Mouse (Mus musculus) MEL (cell line): ENCODE results near the gene Erg.

Experiments
- CTCF ChIP-seq, 3 experiments: IDR thresholded peaks in 2 of 3; conservative IDR thresholded peaks in 1 of 3; 2 replicates each; pipeline ENCODE4 v1.5.1; 2011 to 2012; ENCODE audit warnings: low read length in 3 of 3, low read depth in 2 of 3, mild to moderate bottlenecking in 2 of 3, improper control_type of control experiment in 1 of 3, inconsistent platforms in 1 of 3, mixed read lengths in 1 of 3, moderate library complexity in 1 of 3; ENCODE audit not compliant: control insufficient read depth in 1 of 3, insufficient read depth in 1 of 3, poor library complexity in 1 of 3, severe bottlenecking in 1 of 3
- ELF1 ChIP-seq: IDR thresholded peaks from 2 replicates; pipeline ENCODE4 v1.6.1; 2014; ENCODE audit warnings: low read depth, mild to moderate bottlenecking, inconsistent platforms, low read length, improper control_type of control experiment, moderate library complexity
- GATA1 ChIP-seq: IDR thresholded peaks from 2 replicates; pipeline ENCODE4 v1.6.1; 2011; ENCODE audit warnings: low read depth, low read length, improper control_type of control experiment
- JUND ChIP-seq: IDR thresholded peaks from 2 replicates; pipeline ENCODE4 v1.6.1; 2011; ENCODE audit warnings: low read depth, mild to moderate bottlenecking, improper control_type of control experiment, low read length
- MXI1 ChIP-seq: IDR thresholded peaks from 2 replicates; pipeline ENCODE4 v1.6.1; 2011; ENCODE audit warnings: mild to moderate bottlenecking, low read depth, low read length, improper control_type of control experiment
- NELFE ChIP-seq: IDR thresholded peaks from 2 replicates; pipeline ENCODE4 v1.6.1; 2011; ENCODE audit warnings: low read depth, low read length, improper control_type of control experiment
- POLR2A ChIP-seq, 2 experiments: IDR thresholded peaks; 2 replicates each; pipeline ENCODE4 v1.6.1; 2011 to 2012; ENCODE audit warnings: low read length in 2 of 2, mild to moderate bottlenecking in 2 of 2, control low read depth in 1 of 2, improper control_type of control experiment in 1 of 2, low read depth in 1 of 2, moderate library complexity in 1 of 2; ENCODE audit not compliant: control insufficient read depth in 1 of 2, insufficient read depth in 1 of 2, poor library complexity in 1 of 2
- POLR2AphosphoS5 ChIP-seq: IDR thresholded peaks from 2 replicates; pipeline ENCODE4 v1.6.1; 2012; ENCODE audit warnings: low read depth, borderline replicate concordance, mild to moderate bottlenecking, inconsistent platforms, low read length, moderate library complexity, mixed read lengths
- SIN3A ChIP-seq: IDR thresholded peaks from 2 replicates; pipeline ENCODE4 v1.6.1; 2012; ENCODE audit warnings: low read length, improper control_type of control experiment, inconsistent platforms
- TBP ChIP-seq: IDR thresholded peaks from 2 replicates; pipeline ENCODE4 v1.8.0; 2011; ENCODE audit warnings: low read depth, low read length, improper control_type of control experiment
- ZC3H11A ChIP-seq: IDR thresholded peaks from 2 replicates; pipeline ENCODE4 v1.6.1; 2012; ENCODE audit warnings: low read depth, mild to moderate bottlenecking, inconsistent platforms, low read length, improper control_type of control experiment
- ZNF384 ChIP-seq: IDR thresholded peaks from 2 replicates; pipeline ENCODE4 v1.6.1; 2012; ENCODE audit warnings: low read depth, mild to moderate bottlenecking, inconsistent platforms, low read length, improper control_type of control experiment

GRCm38 (mm10) chr16:95614482-95614881 is 28.1 kb upstream of the Erg start:
- TF ChIP-seq MXI1: no peak
- TF ChIP-seq CTCF (IDR thresholded peaks at IDR 0.05 in 2 of 3, conservative IDR thresholded peaks at IDR 0.05 in 1 of 3; ENCODE audit: control insufficient read depth in 1 of 3, insufficient read depth in 1 of 3, low read depth in 2 of 3, low read length in 3 of 3, poor library complexity in 1 of 3, severe bottlenecking in 1 of 3): no peak
- TF ChIP-seq JUND: no peak
- TF ChIP-seq POLR2A (IDR thresholded peaks at IDR 0.05; ENCODE audit: control insufficient read depth in 1 of 2, insufficient read depth in 1 of 2, low read depth in 1 of 2, low read length in 2 of 2, poor library complexity in 1 of 2): no peak
- no peak for TF ChIP-seq SIN3A
- TF ChIP-seq NELFE: no peak
- TF ChIP-seq GATA1: no peak
- no peak for TF ChIP-seq ZC3H11A
- TF ChIP-seq POLR2AphosphoS5: no peak
- no peak for TF ChIP-seq ZNF384
- no peak for TF ChIP-seq TBP
- TF ChIP-seq ELF1: no peak
